Mouse (Mus musculus): ENCODE data around the gene Rnf8. TPM values are rescaled to one million over a fixed set of nuclear protein-coding genes. Genes with fewer than 3 reads are reported as not detected.

The Rnf8 gene
- polyA plus RNA-seq, 1 experiment from 2014 or later: 129 TPM

DNA sequence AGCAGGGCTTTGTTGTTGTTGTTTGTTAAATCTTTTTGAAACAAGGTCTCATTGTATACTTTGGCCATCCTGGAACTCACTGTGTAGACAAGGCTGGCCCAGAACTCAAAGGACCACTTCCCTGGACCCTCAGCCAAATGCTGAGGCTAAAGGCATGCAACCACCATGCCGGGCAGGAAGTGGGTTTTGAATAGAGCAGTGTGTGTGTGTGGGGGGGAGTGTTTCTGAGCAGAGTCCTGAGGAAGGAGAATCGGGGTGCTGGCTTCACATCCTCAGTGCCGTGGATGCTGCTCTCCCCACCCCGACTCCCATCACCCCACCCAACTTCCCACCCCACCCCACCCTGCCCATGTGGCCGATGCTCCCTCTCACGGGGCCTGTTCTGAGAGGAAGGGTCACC lies 29.1 kb upstream of the Rnf8 start:
- Histone ChIP-seq H3K9me3 (replicated peaks; ENCODE audit: control insufficient read depth, low read length) (no peaks in the 10 kb centered on the region), H3K27ac (replicated peaks; ENCODE audit: low read depth, low read length) (no peak overlapping the region), H3K27me3 (ENCODE audit: control insufficient read depth, insufficient read depth, low read length) (no peaks in the 10 kb centered on the region), H3K4me3 (ENCODE audit: low read depth, low read length) (no peak overlapping the region), H3K9ac (replicated peaks; ENCODE audit: low read length) (no peak overlapping the region), H3K4me2 (ENCODE audit: low read depth, low read length) (no peak overlapping the region), H3K36me3 (replicated peaks; ENCODE audit: control insufficient read depth, insufficient read depth, low read depth, low read length) (no peaks in the 10 kb centered on the region), H3K4me1 (ENCODE audit: control insufficient read depth, insufficient read depth, low read length) (no peaks in the 10 kb centered on the region)
- WGBS: 84% methylated on average over 5 of the region's 6 CpGs
- ATAC-seq (replicated peaks; ENCODE audit: insufficient number of reproducible peaks, low FRiP score, low TSS enrichment, low read depth) (no peak), DNase-seq (ENCODE audit: low spot score) (no peak)

DNA sequence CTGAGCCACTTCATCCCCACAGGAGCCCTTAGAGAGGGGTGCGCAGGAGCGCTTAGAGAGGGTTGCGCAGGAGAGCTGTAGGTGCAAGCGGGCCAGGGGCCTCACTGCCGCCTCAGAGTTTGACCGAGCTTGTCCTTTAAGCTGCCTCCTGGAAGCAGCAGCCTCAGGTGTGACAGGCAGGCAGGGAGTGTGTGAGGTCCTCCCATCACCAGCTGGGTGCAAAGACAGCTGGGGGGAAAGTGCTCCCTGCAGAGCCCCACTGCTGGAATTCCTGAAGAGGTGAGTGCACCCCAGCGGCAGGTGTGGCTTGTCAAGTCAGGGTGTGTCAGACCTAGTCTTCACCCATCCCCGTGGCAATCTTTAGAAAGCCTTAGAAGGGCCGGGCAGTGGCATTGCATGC lies 27.7 kb upstream of the Rnf8 start:
- H3K4me1 ChIP-seq (ENCODE audit: control insufficient read depth, insufficient read depth, low read length): no peaks in the 10 kb centered on the region
- no peak overlapping the region for H3K9ac ChIP-seq (replicated peaks; ENCODE audit: low read length)
- no peak overlapping the region for H3K4me2 ChIP-seq (ENCODE audit: low read depth, low read length)
- H3K36me3 ChIP-seq (replicated peaks; ENCODE audit: control insufficient read depth, insufficient read depth, low read depth, low read length): no peaks in the 10 kb centered on the region
- no peak overlapping the region for H3K27ac ChIP-seq (replicated peaks; ENCODE audit: low read depth, low read length)
- DNase-seq (ENCODE audit: low spot score) (no peak), ATAC-seq (replicated peaks; ENCODE audit: insufficient number of reproducible peaks, low FRiP score, low TSS enrichment, low read depth) (no peak)
- 83% methylated on average over 9 of the region's 9 CpGs for WGBS
- H3K27me3 ChIP-seq (ENCODE audit: control insufficient read depth, insufficient read depth, low read length): no peaks in the 10 kb centered on the region
- H3K4me3 ChIP-seq (ENCODE audit: low read depth, low read length): no peak overlapping the region
- H3K9me3 ChIP-seq (replicated peaks; ENCODE audit: control insufficient read depth, low read length): no peaks in the 10 kb centered on the region

DNA sequence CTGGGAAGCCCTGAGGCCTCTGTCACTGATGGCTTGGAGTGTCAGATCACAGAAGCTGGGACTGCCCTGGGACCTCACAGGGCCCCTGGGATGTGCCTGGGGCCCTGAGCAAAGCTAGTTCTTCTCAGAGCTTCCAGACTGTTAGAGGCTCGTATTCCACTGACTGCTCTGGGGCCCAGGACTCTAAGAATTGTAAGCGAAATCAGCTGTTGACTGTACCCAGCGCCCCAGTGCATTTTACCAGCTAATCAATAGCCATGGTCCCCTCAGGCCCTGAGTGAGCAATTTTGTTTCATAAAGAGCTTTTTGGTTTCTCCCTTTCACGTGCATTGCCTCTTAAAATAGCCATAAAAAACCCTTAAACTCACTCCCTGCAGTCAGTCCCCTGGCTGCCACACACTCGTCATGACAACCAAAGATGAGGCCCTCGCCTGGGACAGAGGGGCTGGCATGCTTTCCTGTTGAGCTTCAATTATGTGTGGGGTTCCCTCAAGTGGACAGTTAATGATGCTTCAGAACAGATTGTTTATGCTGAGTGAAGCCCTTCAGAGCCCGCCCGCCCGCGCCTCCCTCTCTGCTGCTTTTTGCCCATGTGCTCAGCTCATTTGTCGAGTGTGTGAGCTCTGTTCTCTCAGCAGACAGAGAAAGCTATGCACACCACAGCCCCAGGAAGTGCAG lies 25.2 kb upstream of the Rnf8 start:
- DNase-seq (ENCODE audit: low spot score) (peak; percentile 21), ATAC-seq (replicated peaks; ENCODE audit: insufficient number of reproducible peaks, low FRiP score, low TSS enrichment, low read depth) (0 out of 2 replicates have a peak, but pooled peaks have one; percentile 42)
- H3K27ac ChIP-seq (replicated peaks; ENCODE audit: low read depth, low read length): no peak overlapping the region; the same call in 1 of the 2 replicates
- no peaks in the 10 kb centered on the region for H3K4me1 ChIP-seq (ENCODE audit: control insufficient read depth, insufficient read depth, low read length)
- H3K4me3 ChIP-seq (ENCODE audit: low read depth, low read length): no peak overlapping the region
- no peaks in the 10 kb centered on the region for H3K36me3 ChIP-seq (replicated peaks; ENCODE audit: control insufficient read depth, insufficient read depth, low read depth, low read length)
- no peaks in the 10 kb centered on the region for H3K9me3 ChIP-seq (replicated peaks; ENCODE audit: control insufficient read depth, low read length)
- no peak overlapping the region for H3K9ac ChIP-seq (replicated peaks; ENCODE audit: low read length)
- H3K27me3 ChIP-seq (ENCODE audit: control insufficient read depth, insufficient read depth, low read length): no peaks in the 10 kb centered on the region
- H3K4me2 ChIP-seq (ENCODE audit: low read depth, low read length): no peak overlapping the region
- WGBS: 59% methylated on average over 11 of the region's 11 CpGs

DNA sequence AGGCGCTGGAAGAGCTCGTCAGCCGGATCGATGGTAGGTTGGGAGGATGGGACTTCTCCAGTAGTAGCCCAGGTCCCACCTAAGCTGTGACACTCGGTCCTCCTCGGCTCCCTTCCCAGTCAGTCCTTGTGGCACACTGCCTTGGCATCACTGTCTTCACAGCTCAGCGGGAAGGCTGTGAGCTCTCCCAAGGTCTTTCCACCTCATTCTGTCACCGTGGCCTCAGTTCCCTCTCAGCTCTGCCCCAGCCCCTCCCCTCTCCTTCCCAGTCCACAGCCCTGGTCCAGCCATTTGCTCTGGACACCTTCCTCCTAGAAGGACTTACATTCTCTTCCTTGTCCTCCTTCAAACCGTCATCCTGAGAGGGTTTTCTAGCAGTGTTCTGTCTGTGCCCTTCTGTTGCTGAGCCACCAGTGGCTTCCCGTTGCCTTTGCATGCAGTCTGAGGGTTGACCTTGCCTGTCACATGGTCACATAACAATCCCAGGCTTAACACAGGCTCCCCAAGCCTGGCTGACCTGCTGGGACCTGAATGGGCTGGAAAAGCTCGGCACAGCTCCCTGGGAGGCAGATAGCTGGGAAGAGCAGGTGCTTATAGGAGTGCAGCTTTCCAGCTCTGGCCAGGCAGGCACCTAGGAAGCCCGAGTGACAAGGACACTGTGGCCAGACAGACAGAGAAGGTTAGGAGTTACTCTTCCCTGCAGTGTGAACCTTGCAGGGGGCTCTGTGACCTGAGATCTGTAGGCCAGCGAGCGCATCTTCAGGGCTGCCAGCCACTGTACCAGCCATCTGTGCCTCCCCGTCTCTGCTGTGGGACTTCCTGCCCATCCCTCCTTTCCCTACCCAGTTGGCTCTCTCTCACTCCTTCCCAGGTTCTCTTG lies 18.5 kb upstream of the Rnf8 start:
- H3K36me3 ChIP-seq (replicated peaks; ENCODE audit: control insufficient read depth, insufficient read depth, low read depth, low read length): peaks cover 4% of the 10 kb centered on the region
- no peak for ATAC-seq (replicated peaks; ENCODE audit: insufficient number of reproducible peaks, low FRiP score, low TSS enrichment, low read depth)

DNA sequence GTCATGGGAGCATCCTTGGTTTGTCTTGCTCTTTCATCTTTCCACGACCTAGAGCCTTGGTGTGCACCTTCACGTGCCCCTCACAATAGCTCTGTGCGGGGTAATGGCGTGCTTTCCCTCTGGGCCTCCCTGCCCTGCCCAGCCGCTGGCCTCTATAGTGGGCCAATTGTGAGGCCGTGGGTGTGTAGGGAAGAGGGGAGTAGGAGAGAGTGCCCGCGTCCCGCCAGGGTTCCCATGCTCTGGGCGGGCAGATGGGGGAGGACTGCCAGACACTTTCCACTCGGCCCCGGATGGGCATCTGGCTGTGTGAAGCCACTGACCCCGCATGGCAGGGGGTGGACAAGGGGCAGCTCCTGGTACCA lies 17.8 kb upstream of the Rnf8 start:
- WGBS: 91% methylated on average over 13 of the region's 13 CpGs
- ATAC-seq (replicated peaks; ENCODE audit: insufficient number of reproducible peaks, low FRiP score, low TSS enrichment, low read depth) (no peak), DNase-seq (ENCODE audit: low spot score) (no peak)
- Histone ChIP-seq H3K9ac (replicated peaks; ENCODE audit: low read length) (no peak overlapping the region), H3K4me1 (ENCODE audit: control insufficient read depth, insufficient read depth, low read length) (no peaks in the 10 kb centered on the region), H3K27me3 (ENCODE audit: control insufficient read depth, insufficient read depth, low read length) (no peaks in the 10 kb centered on the region), H3K4me3 (ENCODE audit: low read depth, low read length) (no peak overlapping the region), H3K9me3 (replicated peaks; ENCODE audit: control insufficient read depth, low read length) (no peaks in the 10 kb centered on the region), H3K36me3 (replicated peaks; ENCODE audit: control insufficient read depth, insufficient read depth, low read depth, low read length) (peaks cover 4% of the 10 kb centered on the region), H3K27ac (replicated peaks; ENCODE audit: low read depth, low read length) (no peak overlapping the region), H3K4me2 (ENCODE audit: low read depth, low read length) (no peak overlapping the region)

More for the DNA sequence above, 18.5 kb upstream of the Rnf8 start:
- DNase-seq (ENCODE audit: low spot score): no peak
- Histone ChIP-seq H3K4me3 (ENCODE audit: low read depth, low read length) (no peak overlapping the region), H3K4me2 (ENCODE audit: low read depth, low read length) (no peak overlapping the region), H3K27ac (replicated peaks; ENCODE audit: low read depth, low read length) (no peak overlapping the region), H3K9me3 (replicated peaks; ENCODE audit: control insufficient read depth, low read length) (no peaks in the 10 kb centered on the region), H3K4me1 (ENCODE audit: control insufficient read depth, insufficient read depth, low read length) (no peaks in the 10 kb centered on the region), H3K27me3 (ENCODE audit: control insufficient read depth, insufficient read depth, low read length) (no peaks in the 10 kb centered on the region), H3K9ac (replicated peaks; ENCODE audit: low read length) (no peak overlapping the region)
- WGBS: 81% methylated on average over 15 of the region's 15 CpGs

DNA sequence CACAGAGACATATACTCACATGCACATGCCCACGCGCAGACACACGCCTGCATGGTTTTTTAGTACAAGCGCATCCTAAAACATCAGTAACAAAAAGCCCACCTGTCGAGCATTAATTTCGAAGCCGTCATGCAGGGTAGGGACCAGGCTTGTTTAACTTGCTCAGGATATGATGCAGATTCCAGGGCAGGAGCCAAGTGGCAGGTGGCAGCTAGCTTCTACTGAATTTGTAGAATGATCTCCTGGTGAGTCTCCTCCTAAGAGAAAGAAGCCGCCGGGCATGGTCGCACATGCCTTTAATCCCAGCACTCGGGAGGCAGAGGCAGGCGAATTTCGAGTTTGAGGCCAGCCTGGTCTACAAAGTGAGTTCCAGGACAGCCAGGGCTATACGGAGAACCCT lies 15.5 kb upstream of the Rnf8 start:
- Histone ChIP-seq H3K4me3 (ENCODE audit: low read depth, low read length) (no peak overlapping the region), H3K9me3 (replicated peaks; ENCODE audit: control insufficient read depth, low read length) (no peaks in the 10 kb centered on the region), H3K36me3 (replicated peaks; ENCODE audit: control insufficient read depth, insufficient read depth, low read depth, low read length) (peaks cover 4% of the 10 kb centered on the region), H3K4me1 (ENCODE audit: control insufficient read depth, insufficient read depth, low read length) (no peaks in the 10 kb centered on the region), H3K9ac (replicated peaks; ENCODE audit: low read length) (no peak overlapping the region), H3K27ac (replicated peaks; ENCODE audit: low read depth, low read length) (no peak overlapping the region), H3K27me3 (ENCODE audit: control insufficient read depth, insufficient read depth, low read length) (no peaks in the 10 kb centered on the region), H3K4me2 (ENCODE audit: low read depth, low read length) (no peak overlapping the region)
- 95% methylated on average over 14 of the region's 14 CpGs for WGBS
- no peak for ATAC-seq (replicated peaks; ENCODE audit: insufficient number of reproducible peaks, low FRiP score, low TSS enrichment, low read depth)
- DNase-seq (ENCODE audit: low spot score): no peak

DNA sequence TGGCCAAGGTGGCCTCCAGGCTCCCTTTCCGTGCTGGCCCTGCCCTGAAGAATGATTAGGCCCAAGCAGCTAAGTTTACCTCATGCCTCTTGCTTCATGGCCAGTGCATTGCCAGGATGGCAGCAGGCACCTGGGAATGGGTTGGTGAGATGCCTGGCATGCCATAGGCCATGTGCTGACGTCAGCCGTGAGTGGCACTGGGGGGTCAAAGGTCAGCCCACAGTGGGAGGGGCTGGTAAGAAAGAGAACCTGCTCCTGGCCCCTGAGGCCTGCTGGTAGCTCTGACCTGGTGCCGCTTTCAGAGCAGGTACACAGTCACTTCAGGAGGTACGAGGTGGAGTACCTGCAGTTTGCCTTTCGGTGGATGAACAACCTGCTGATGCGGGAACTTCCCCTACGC lies 15.1 kb upstream of the Rnf8 start:
- ATAC-seq (replicated peaks; ENCODE audit: insufficient number of reproducible peaks, low FRiP score, low TSS enrichment, low read depth) (no peak), DNase-seq (ENCODE audit: low spot score) (no peak)
- WGBS: 85% methylated on average over 8 of the region's 8 CpGs

DNA sequence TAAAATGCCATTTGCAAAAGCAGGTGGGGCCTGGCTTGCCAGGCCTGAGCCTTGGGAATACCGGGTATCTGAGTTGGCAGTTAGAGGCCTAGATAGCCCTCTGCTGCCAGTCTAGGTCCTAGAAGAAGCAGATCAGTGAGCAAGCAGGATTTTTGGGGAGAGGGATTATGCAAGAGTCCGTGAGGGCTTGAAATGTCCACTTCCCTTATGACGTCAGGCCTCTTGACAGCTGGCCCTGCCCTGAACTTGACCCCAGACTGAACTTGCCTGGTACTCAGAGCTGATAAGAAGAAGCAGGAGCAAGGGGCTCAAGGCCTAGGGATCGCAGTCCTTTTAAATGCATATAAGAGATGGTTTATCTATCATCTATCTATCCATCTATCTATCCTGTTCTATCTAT lies 13.2 kb upstream of the Rnf8 start:
- H3K27ac ChIP-seq (replicated peaks; ENCODE audit: low read depth, low read length): no peak overlapping the region
- 81% methylated on average over 4 of the region's 4 CpGs for WGBS
- H3K4me2 ChIP-seq (ENCODE audit: low read depth, low read length): no peak overlapping the region
- no peak overlapping the region for H3K4me3 ChIP-seq (ENCODE audit: low read depth, low read length)
- H3K9ac ChIP-seq (replicated peaks; ENCODE audit: low read length): no peak overlapping the region
- ATAC-seq (replicated peaks; ENCODE audit: insufficient number of reproducible peaks, low FRiP score, low TSS enrichment, low read depth): no peak
- no peaks in the 10 kb centered on the region; the same call in none of the 2 replicates for H3K36me3 ChIP-seq (replicated peaks; ENCODE audit: control insufficient read depth, insufficient read depth, low read depth, low read length)
- no peaks in the 10 kb centered on the region for H3K27me3 ChIP-seq (ENCODE audit: control insufficient read depth, insufficient read depth, low read length)
- H3K4me1 ChIP-seq (ENCODE audit: control insufficient read depth, insufficient read depth, low read length): no peaks in the 10 kb centered on the region
- no peaks in the 10 kb centered on the region for H3K9me3 ChIP-seq (replicated peaks; ENCODE audit: control insufficient read depth, low read length)
- DNase-seq (ENCODE audit: low spot score): no peak

More for the DNA sequence above, 15.1 kb upstream of the Rnf8 start:
- H3K9ac ChIP-seq (replicated peaks; ENCODE audit: low read length): no peak overlapping the region
- H3K4me2 ChIP-seq (ENCODE audit: low read depth, low read length): no peak overlapping the region
- no peak overlapping the region for H3K27ac ChIP-seq (replicated peaks; ENCODE audit: low read depth, low read length)
- no peak overlapping the region for H3K4me3 ChIP-seq (ENCODE audit: low read depth, low read length)
- peaks cover 2% of the 10 kb centered on the region for H3K36me3 ChIP-seq (replicated peaks; ENCODE audit: control insufficient read depth, insufficient read depth, low read depth, low read length)
- no peaks in the 10 kb centered on the region for H3K4me1 ChIP-seq (ENCODE audit: control insufficient read depth, insufficient read depth, low read length)
- no peaks in the 10 kb centered on the region for H3K27me3 ChIP-seq (ENCODE audit: control insufficient read depth, insufficient read depth, low read length)
- no peaks in the 10 kb centered on the region for H3K9me3 ChIP-seq (replicated peaks; ENCODE audit: control insufficient read depth, low read length)

Measured in embryonic facial prominence, embryonic 11.5 days (tissue).